Mouse (Mus musculus): ENCODE measurements around the gene Cyb5d1.

The Cyb5d1 gene

DNA sequence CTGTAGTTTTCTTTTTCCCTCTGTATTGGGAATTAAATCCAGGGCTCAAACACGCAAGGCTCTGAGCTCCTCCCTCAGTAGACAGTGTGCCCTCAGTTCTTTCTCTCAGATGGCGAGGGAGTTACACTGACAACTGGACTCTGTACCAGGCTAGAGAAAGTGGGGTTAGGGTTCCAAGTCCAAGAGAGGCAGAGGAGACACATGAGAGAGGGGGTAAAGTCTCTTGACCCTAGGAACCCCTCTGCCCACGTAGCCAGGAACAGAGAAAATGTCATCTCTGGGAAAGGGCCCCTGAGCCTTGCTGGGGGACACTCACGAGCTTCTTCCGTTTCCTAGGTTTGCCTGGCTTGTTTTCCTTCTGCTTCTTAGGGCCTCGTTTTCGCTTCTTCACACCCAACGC, 31.1 kb downstream of the Cyb5d1 start:
- no peak for DNase-seq (ENCODE audit: low read depth, low spot score)

DNA sequence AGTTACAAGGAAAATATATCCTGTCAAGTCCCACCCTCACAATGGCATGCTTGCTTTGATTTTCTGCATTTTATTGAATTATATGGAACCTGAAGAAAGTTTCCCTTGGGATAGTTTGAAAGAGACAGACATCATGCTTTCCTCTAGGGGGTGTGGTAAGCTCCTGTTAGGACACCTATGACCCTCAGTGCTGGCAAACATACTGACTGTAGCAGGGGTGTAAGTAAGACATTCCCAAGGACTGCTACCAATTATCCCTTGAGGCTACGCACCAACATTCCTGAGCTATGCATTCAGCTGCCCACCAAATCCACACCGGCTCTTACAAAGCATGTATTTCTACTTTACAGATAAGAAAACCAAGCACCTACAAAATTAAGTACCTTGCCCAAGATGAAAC, 33.0 kb downstream of the Cyb5d1 start:
- DNase-seq (ENCODE audit: low read depth, low spot score), result no peak

DNA sequence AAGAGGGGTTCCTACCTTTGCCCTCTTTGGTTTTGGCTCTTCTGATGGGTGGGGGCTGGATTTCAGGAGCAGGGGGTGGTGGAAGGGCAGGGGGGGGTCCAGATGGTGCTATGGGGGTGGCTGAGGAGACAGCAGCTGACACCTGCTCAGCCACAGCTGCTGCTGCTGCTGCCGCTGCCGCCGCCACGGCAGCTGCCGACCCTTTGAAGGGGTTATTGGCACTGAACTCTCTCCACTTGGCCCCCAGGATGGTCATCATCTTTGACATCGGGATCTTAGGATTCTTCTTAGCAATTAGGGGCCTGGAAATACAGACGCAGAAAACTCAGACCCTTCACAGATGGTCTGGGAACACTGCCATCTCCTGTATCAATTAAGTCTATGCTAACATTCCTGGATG, 33.4 kb downstream of the Cyb5d1 start:
- no peak for DNase-seq (ENCODE audit: low read depth, low spot score)

DNA sequence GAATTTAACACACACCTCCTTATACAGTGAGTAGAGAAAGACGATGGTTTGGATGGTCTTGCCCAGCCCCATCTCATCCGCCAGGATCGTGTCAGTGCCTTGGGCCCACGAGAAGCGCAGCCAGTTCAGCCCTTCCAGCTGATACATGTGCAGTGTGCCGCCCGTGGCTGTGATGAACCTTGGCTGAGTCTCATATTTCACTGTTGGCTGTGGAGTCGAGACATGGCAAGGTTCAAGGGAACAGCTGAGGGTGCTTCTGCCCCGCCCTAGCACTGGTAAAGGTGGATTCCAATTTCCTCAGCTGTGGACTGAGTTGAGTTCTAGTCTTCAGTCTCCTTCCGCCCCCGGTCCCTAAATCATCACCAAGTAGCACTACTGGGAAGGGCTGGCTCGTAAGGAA, 37.7 kb downstream of the Cyb5d1 start:
- no peak for DNase-seq (ENCODE audit: low read depth, low spot score)

DNA sequence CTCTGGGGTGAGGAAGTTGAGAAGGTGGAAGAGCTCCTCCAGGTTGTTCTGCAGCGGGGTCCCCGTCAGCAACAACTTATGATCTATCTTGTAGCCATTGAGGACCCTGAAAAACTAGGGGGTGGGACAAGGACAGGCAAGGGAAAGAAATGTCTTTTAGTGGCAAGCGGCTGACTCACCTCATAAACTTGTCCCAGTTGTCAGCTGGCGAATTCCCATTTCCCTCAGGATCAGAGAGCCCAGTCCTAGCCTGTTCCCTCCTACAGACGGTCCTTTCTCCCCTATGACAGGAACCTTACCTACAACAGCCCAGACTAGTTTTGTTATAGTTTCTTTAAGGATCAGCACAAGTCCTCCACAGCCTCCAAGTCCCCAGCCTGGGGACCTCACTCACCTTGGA, 38.9 kb downstream of the Cyb5d1 start:
- no peak for DNase-seq (ENCODE audit: low read depth, low spot score)

DNA sequence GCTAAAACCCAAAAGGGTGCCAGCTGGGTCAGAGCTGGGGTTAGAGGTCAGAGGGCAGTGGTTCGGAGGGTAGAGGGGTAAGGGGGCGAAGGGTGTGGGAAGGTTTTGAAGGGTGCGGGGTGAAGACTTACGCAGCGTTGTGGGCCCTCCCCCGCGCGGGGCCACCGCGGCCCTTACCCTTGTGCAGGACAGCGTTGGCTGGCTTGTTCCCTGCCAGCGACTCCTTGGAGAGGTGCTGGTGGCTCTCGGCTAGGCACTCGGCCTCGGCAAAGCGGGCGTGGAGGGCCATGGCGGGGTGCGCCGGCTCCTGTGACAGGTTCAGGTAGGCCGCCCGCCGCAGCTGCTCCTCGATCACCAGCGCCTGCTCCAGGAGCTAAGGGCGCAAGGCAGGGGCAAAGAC, 49.0 kb downstream of the Cyb5d1 start:
- no peak for DNase-seq (ENCODE audit: low read depth, low spot score)

Measured in ZHBTc4 (cell line).